Comparison of ENCODE assay signal across 12 mouse cellular contexts in the genomic region with DNA sequence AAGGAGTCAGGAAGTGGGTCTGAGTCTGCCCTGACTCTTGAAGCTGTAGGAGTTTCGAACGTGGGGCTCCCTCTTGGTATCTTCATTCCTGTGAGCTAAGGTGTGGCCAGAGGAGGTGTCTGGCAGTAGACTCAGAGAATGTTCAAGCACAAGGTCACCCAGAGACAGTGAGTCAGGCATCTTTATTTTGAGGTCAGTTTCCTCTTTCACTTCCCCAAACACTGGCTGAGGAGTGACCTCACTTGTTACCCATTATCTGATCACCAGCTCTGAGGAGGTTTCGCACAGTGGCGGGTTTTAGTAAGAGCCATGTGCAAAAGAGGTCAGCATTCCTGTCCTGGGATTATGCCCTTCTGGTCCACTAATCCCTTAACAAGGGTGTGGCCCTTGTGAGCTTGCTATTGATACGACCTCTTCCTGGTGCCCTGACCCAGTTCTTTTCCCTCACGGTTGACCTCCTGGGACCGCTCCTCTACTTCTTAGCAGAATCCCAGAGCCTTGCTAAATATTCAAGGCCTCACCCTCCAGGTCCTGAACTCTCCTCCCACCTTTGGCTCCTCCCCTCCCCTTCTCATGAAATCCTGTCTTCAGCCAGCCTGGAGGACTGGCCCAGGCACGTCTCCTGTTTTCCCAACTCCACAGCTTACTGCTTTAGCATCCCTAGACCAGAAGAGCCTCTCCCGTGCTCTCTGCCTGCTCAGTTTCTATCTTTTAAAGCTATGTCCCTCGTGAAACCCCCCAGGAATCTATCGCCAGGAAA. TPM values are rescaled to one million over a fixed set of nuclear protein-coding genes. Genes with fewer than 3 reads are reported as not detected.
DNase-seq lines count a peak whose midpoint lies in the region; ATAC-seq lines count a peak whose summit lies in the region.
"Had no signal": no experiment of that assay in that cellular context is flagged by ENCODE, and none has a peak within 500 bp of the region (broad histone marks: within the 10 kb centered on the region; RNA-seq: fewer than 3 reads in every experiment).

No protein-coding gene starts in this region.

- H3K4me1 ChIP-seq in embryonic facial prominence, embryonic 11.5 days (ENCODE audit: control insufficient read depth, insufficient read depth, low read length) = peaks cover 10% of the 10 kb centered on the region
- H3K4me1 ChIP-seq in forebrain, embryonic 14.5 days (ENCODE audit: control insufficient read depth, insufficient read depth, low read length) = peaks cover 3% of the 10 kb centered on the region

- no peaks in the 10 kb centered on the region for H3K27me3 ChIP-seq in embryonic facial prominence, embryonic 11.5 days (ENCODE audit: control insufficient read depth, insufficient read depth, low read length)
- no peaks in the 10 kb centered on the region for H3K27me3 ChIP-seq in forebrain, embryonic 14.5 days (replicated peaks; ENCODE audit: control insufficient read depth, insufficient read depth, low read length)

- no peak overlapping the region for H3K9ac ChIP-seq in embryonic facial prominence, embryonic 11.5 days (replicated peaks; ENCODE audit: low read length)
- no peak overlapping the region for H3K9ac ChIP-seq in forebrain, embryonic 14.5 days (ENCODE audit: low read length)

- 32% methylated on average over 11 of the region's 11 CpGs for WGBS in embryonic facial prominence, embryonic 11.5 days
- WGBS in forebrain, embryonic 14.5 days = 33% methylated on average over 11 of the region's 11 CpGs

- no peaks in the 10 kb centered on the region for H3K36me3 ChIP-seq in embryonic facial prominence, embryonic 11.5 days (replicated peaks; ENCODE audit: control insufficient read depth, insufficient read depth, low read depth, low read length)
- no peaks in the 10 kb centered on the region for H3K36me3 ChIP-seq in forebrain, embryonic 14.5 days (ENCODE audit: control insufficient read depth, insufficient read depth, low read length)
- H3K36me3 ChIP-seq: G1E had no signal

- no peak overlapping the region for H3K27ac ChIP-seq in embryonic facial prominence, embryonic 11.5 days (replicated peaks; ENCODE audit: low read depth, low read length)
- H3K27ac ChIP-seq in forebrain, embryonic 14.5 days (ENCODE audit: low read depth, low read length) = no peak overlapping the region
- H3K27ac ChIP-seq: heart, adult 2 months; left cerebral cortex, adult 2 months had no signal

- no peak overlapping the region for H3K4me3 ChIP-seq in embryonic facial prominence, embryonic 11.5 days (ENCODE audit: low read depth, low read length)
- no peak overlapping the region for H3K4me3 ChIP-seq in forebrain, embryonic 14.5 days (ENCODE audit: low read depth, low read length)
- H3K4me3 ChIP-seq: heart, adult 2 months; left cerebral cortex, adult 2 months had no signal

- DNase-seq in heart, adult 11 months = peak; percentile 93
- no peak for DNase-seq in heart, adult 8-10 months (ENCODE audit: low spot score)
- DNase-seq in B cell, adult 2 months = peak; percentile 45 to 51
- peak; percentile 46 for DNase-seq in embryonic facial prominence, embryonic 11.5 days (ENCODE audit: low spot score)
- no peak for DNase-seq in left cerebral cortex, adult 11 months (ENCODE audit: low spot score)
- no peak for DNase-seq in layer of hippocampus, adult 18-20 months (ENCODE audit: low spot score in 2 of 2)
- no peak for DNase-seq in forebrain, embryonic 14.5 days (ENCODE audit: low spot score)
- DNase-seq: lung, postnatal 4 days had no signal

- no peaks in the 10 kb centered on the region for H3K9me3 ChIP-seq in embryonic facial prominence, embryonic 11.5 days (replicated peaks; ENCODE audit: control insufficient read depth, low read length)
- no peaks in the 10 kb centered on the region for H3K9me3 ChIP-seq in forebrain, embryonic 14.5 days (replicated peaks; ENCODE audit: control insufficient read depth, low read length)
- H3K9me3 ChIP-seq: G1E had no signal

- no peak overlapping the region; the same call in 1 of the 2 replicates for H3K4me2 ChIP-seq in embryonic facial prominence, embryonic 11.5 days (ENCODE audit: low read depth, low read length)
- no peak overlapping the region for H3K4me2 ChIP-seq in forebrain, embryonic 14.5 days (ENCODE audit: low read length)

- ATAC-seq in embryonic facial prominence, embryonic 11.5 days (replicated peaks; ENCODE audit: insufficient number of reproducible peaks, low FRiP score, low TSS enrichment, low read depth) = no peak
- ATAC-seq in megakaryocyte-erythroid progenitor cell, adult 5-6 weeks (replicated peaks; ENCODE audit: low FRiP score, low TSS enrichment, poor library complexity, severe bottlenecking) = 0 out of 2 replicates have a peak, but pooled peaks have one; percentile 33
- no peak for ATAC-seq in forebrain, embryonic 14.5 days

RNA-seq across cellular contexts. Expression of a gene that starts 40.6 kb away (rescaled TPM):
- total RNA-seq in heart, adult 8-10 months (2022) = 10 to 100 TPM; 24.2 to 30.6 (median 27.2) TPM
- polyA plus RNA-seq in embryonic facial prominence, embryonic 11.5 days (2014; fragmentation: Nextera tagmentation; extraction: Ambion mirVana) = 16.7 and 19.0 TPM in 2 replicates
- total RNA-seq in megakaryocyte-erythroid progenitor cell, adult 5-6 weeks (2014; fragmentation: Nextera tagmentation) = 16.0 and 35.0 TPM in 2 replicates
- total RNA-seq in megakaryocyte-erythroid progenitor cell, adult 5-6 weeks (2017) = 24.2 and 25.9 TPM in 2 replicates
- total RNA-seq in layer of hippocampus, adult 18-20 months (2021) = 10 to 100 TPM; 50.9 to 53.4 TPM
- polyA plus RNA-seq in forebrain, embryonic 14.5 days (2014; fragmentation: Nextera tagmentation; extraction: Ambion mirVana) = 33.0 and 36.9 TPM in 2 replicates

Comparison
In these comparisons a context has a peak if more than half of its experiments do, and no peak if none do; other contexts are left out.
1. DNase-seq: peak in heart, adult 11 months (single experiment), B cell, adult 2 months (2 of 2) and embryonic facial prominence, embryonic 11.5 days (single experiment); none in heart, adult 8-10 months (single experiment), left cerebral cortex, adult 11 months (single experiment), layer of hippocampus, adult 18-20 months (0 of 2) and forebrain, embryonic 14.5 days (single experiment).